Mouse (Mus musculus) thymus, adult 2 months (tissue): ENCODE measurements around the gene Tex13a. TPM values are rescaled to one million over a fixed set of nuclear protein-coding genes. Genes with fewer than 3 reads are reported as not detected.

ENCODE experiments used
- DNase-seq: peaks from one replicate; pipeline ENCODE4 v3.0.0; 2021
- H3K27ac ChIP-seq: fragments of 200-500 bp; 2 replicates; pipeline ENCODE4 v1.5.1; 2012; ENCODE audit warnings: low read length, control low read depth; ENCODE audit not compliant: control insufficient read depth, insufficient read depth
- H3K27me3 ChIP-seq: fragments of 200-500 bp; 2 replicates; pipeline ENCODE4 v1.6.1; 2012; ENCODE audit warnings: mild to moderate bottlenecking, low read length, moderate library complexity, mixed read lengths; ENCODE audit not compliant: control insufficient read depth, insufficient read depth
- H3K36me3 ChIP-seq: fragments of 200-500 bp; 2 replicates; pipeline ENCODE4 v1.6.1; 2012; ENCODE audit warnings: mild to moderate bottlenecking, low read length, moderate library complexity; ENCODE audit not compliant: control insufficient read depth, insufficient read depth
- H3K4me1 ChIP-seq: fragments of 200-500 bp; replicated peaks from 2 replicates; pipeline ENCODE4 v1.6.1; 2012; ENCODE audit warnings: low read length; ENCODE audit not compliant: control insufficient read depth, insufficient read depth
- H3K4me3 ChIP-seq: fragments of 200-500 bp; 2 replicates; pipeline ENCODE4 v1.5.1; 2012; ENCODE audit warnings: mild to moderate bottlenecking, low read length, control low read depth, moderate library complexity; ENCODE audit not compliant: control insufficient read depth, insufficient read depth
- CTCF ChIP-seq: fragments of 200-500 bp; IDR thresholded peaks from 2 replicates; pipeline ENCODE4 v1.5.1; 2012; ENCODE audit warnings: mild to moderate bottlenecking, control low read depth, low read length, moderate library complexity, borderline replicate concordance; ENCODE audit not compliant: control insufficient read depth, poor library complexity, insufficient read depth; ENCODE audit errors: extremely low read depth
- POLR2A ChIP-seq: fragments of 200-500 bp; IDR thresholded peaks from 2 replicates; pipeline ENCODE4 v1.6.1; 2012; ENCODE audit warnings: mild to moderate bottlenecking, low read length, control low read depth, moderate library complexity; ENCODE audit not compliant: control insufficient read depth, poor library complexity, insufficient read depth; ENCODE audit errors: extremely low read depth
- WGBS: fragments of 180-500 bp; shearing (Covaris S2); methylation state at CpG from one replicate; pipeline ENCODE4 v1.1.7; 2018; 5-methylcytosine and 5-hydroxymethylcytosine counted together
- polyA plus RNA-seq: library from polyadenylated mRNA; depleted of rRNA; stranded (reverse); fragments of >200 nt; gene quantifications from 2 replicates; pipeline ENCODE4 v1.2.3, GENCODE M21; 2012; rRNA removed

Gene Tex13a
- polyA plus RNA-seq = not detected in 2 replicates

GRCm38 (mm10) chrX:138209480-138209879 lies at the start of gene Tex13a:
TSS of gene Tex13a (minus strand) at chrX:138209580.
- Histone ChIP-seq H3K27ac (no peak within 1 kb of the TSS), H3K36me3 (no peaks in the 10 kb centered on the region), H3K4me1 (no peaks in the 10 kb centered on the region), H3K27me3 (no peaks in the 10 kb centered on the region), H3K4me3 (no peak within 1 kb of the TSS)
- WGBS = 84% methylated on average over 3 of the region's 3 CpGs
- DNase-seq = no peak
- TF ChIP-seq CTCF (no peak), POLR2A (no peak)

GRCm38 (mm10) chrX:138234626-138235025 lies 25.2 kb upstream of the Tex13a start:
- no peaks in the 10 kb centered on the region for H3K4me1 ChIP-seq
- H3K27me3 ChIP-seq = no peaks in the 10 kb centered on the region
- no peak overlapping the region for H3K4me3 ChIP-seq
- no peak overlapping the region for H3K27ac ChIP-seq
- WGBS = 84% methylated on average over 4 of the region's 4 CpGs
- TF ChIP-seq POLR2A (no peak), CTCF (no peak)
- no peak for DNase-seq
- H3K36me3 ChIP-seq = no peaks in the 10 kb centered on the region

DNA sequence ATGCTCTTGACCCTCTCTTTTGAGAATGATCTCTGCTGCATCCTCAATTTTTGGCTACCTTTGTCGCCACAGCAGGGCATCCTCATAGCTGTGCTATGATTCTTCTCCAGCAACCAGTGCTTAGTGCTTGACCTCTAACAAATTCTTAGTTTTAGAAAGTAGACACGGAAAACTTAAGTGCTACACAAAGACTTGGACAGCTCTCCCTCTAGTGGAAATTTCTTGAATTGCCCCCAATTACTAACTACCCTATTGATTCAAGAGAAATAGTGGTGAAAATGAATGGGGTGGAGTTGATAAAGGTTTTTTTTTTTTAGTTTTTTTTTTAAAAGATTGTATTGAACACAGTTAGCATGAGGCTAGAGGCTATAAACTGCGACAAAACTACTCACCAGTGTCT lies 39.2 kb downstream of the Tex13a start:
- H3K4me1 ChIP-seq = no peaks in the 10 kb centered on the region
- no peaks in the 10 kb centered on the region for H3K36me3 ChIP-seq
- no peak overlapping the region for H3K27ac ChIP-seq
- TF ChIP-seq POLR2A (no peak), CTCF (no peak)
- no peak for DNase-seq
- 11% methylated on average over 3 of the region's 3 CpGs for WGBS
- H3K4me3 ChIP-seq = no peak overlapping the region
- H3K27me3 ChIP-seq = no peaks in the 10 kb centered on the region
